Comparison of ENCODE assay signal across 23 mouse cellular contexts in genomic region chr2:179598886-179599285, GRCm38 (mm10).
DNase-seq lines count a peak whose midpoint lies in the region; ATAC-seq and TF ChIP-seq lines count a peak whose summit lies in the region.
"Had no signal": no experiment of that assay in that cellular context is flagged by ENCODE, and none has a peak within 500 bp of the region (broad histone marks: within the 10 kb centered on the region; RNA-seq: fewer than 3 reads in every experiment).

No protein-coding gene starts in this region.

- no peak for ATAC-seq in forebrain, embryonic 13.5 days
- no peak for ATAC-seq in forebrain, embryonic 11.5 days (replicated peaks; ENCODE audit: low FRiP score)
- ATAC-seq in forebrain, postnatal 0 days, result peak; percentile 63
- no peak for ATAC-seq in intestine, embryonic 16.5 days
- ATAC-seq: hindbrain, postnatal 0 days had no signal

- intact Hi-C loops in left cerebral cortex, postnatal 36 days (cut with DNase I), result no loop called here
- intact Hi-C loops in left cerebral cortex, adult 2 months (cut with DNase I), result no loop called here
- intact Hi-C loops in heart, postnatal 14 days (cut with DNase I), result no loop called here

- 78% methylated on average over 11 of the region's 11 CpGs for WGBS in forebrain, embryonic 13.5 days
- 84% methylated on average over 11 of the region's 11 CpGs for WGBS in forebrain, embryonic 11.5 days
- WGBS in forebrain, postnatal 0 days, result 57% methylated on average over 11 of the region's 11 CpGs
- WGBS in intestine, embryonic 16.5 days, result 86% methylated on average over 11 of the region's 11 CpGs

- H3K4me3 ChIP-seq in forebrain, embryonic 13.5 days, result no peak overlapping the region
- no peak overlapping the region for H3K4me3 ChIP-seq in forebrain, embryonic 11.5 days (ENCODE audit: low read depth, low read length)
- H3K4me3 ChIP-seq in left cerebral cortex, adult 2 months, result no peak overlapping the region
- H3K4me3 ChIP-seq in forebrain, postnatal 0 days (ENCODE audit: low read depth, low read length), result no peak overlapping the region
- no peak overlapping the region for H3K4me3 ChIP-seq in intestine, embryonic 16.5 days (ENCODE audit: low read length)
- H3K4me3 ChIP-seq: embryonic facial prominence, embryonic 12.5 days; erythroblast, embryonic 14.5 days; hindbrain, embryonic 10.5 days; myocyte had no signal

- TF ChIP-seq CTCF in left cerebral cortex, adult 2 months (IDR thresholded peaks at IDR 0.05), result no peak
- TF ChIP-seq CTCF in forebrain, postnatal 0 days (IDR thresholded peaks at IDR 0.05; ENCODE audit: low read depth), result no peak

- H3K9me3 ChIP-seq in forebrain, embryonic 13.5 days (replicated peaks), result no peaks in the 10 kb centered on the region
- no peaks in the 10 kb centered on the region for H3K9me3 ChIP-seq in forebrain, embryonic 11.5 days (ENCODE audit: control insufficient read depth, low read length)
- no peaks in the 10 kb centered on the region for H3K9me3 ChIP-seq in forebrain, postnatal 0 days (ENCODE audit: low read length)
- no peaks in the 10 kb centered on the region for H3K9me3 ChIP-seq in intestine, embryonic 16.5 days (ENCODE audit: control insufficient read depth, low read length)
- H3K9me3 ChIP-seq: embryonic facial prominence, embryonic 12.5 days; hindbrain, embryonic 10.5 days had no signal

- peak overlapping the region; percentile 16 for H3K27ac ChIP-seq in forebrain, embryonic 13.5 days
- H3K27ac ChIP-seq in forebrain, embryonic 11.5 days (ENCODE audit: low read depth, low read length), result no peak overlapping the region
- no peak overlapping the region for H3K27ac ChIP-seq in left cerebral cortex, adult 2 months
- H3K27ac ChIP-seq in forebrain, postnatal 0 days (ENCODE audit: low read depth, low read length), result 0 out of 2 replicates have a peak overlapping the region, but pooled peaks have one; percentile 29
- no peak overlapping the region for H3K27ac ChIP-seq in intestine, embryonic 16.5 days (ENCODE audit: low read length)
- H3K27ac ChIP-seq: embryonic facial prominence, embryonic 12.5 days; hindbrain, embryonic 10.5 days; hindbrain, postnatal 0 days had no signal

- peaks cover 3% of the 10 kb centered on the region; the same call in 1 of the 2 replicates for H3K36me3 ChIP-seq in forebrain, embryonic 13.5 days (ENCODE audit: poor library complexity, severe bottlenecking)
- H3K36me3 ChIP-seq in forebrain, embryonic 11.5 days (ENCODE audit: control insufficient read depth, insufficient read depth, low read length), result no peaks in the 10 kb centered on the region
- H3K36me3 ChIP-seq in forebrain, postnatal 0 days (ENCODE audit: insufficient read depth), result no peaks in the 10 kb centered on the region
- H3K36me3 ChIP-seq in intestine, embryonic 16.5 days (ENCODE audit: control insufficient read depth, insufficient read depth, low read length), result no peaks in the 10 kb centered on the region
- H3K36me3 ChIP-seq: embryonic facial prominence, embryonic 12.5 days; G1E; hindbrain, embryonic 10.5 days had no signal

- no peak overlapping the region for H3K9ac ChIP-seq in forebrain, embryonic 13.5 days
- H3K9ac ChIP-seq in forebrain, embryonic 11.5 days (ENCODE audit: low read length), result no peak overlapping the region
- no peak overlapping the region for H3K9ac ChIP-seq in forebrain, postnatal 0 days
- no peak overlapping the region for H3K9ac ChIP-seq in intestine, embryonic 16.5 days (ENCODE audit: low read depth, low read length)
- H3K9ac ChIP-seq: embryonic facial prominence, embryonic 12.5 days had no signal

- H3K4me1 ChIP-seq in forebrain, embryonic 13.5 days, result peaks cover 35% of the 10 kb centered on the region
- peaks cover 13% of the 10 kb centered on the region; the same call in 1 of the 2 replicates for H3K4me1 ChIP-seq in forebrain, embryonic 11.5 days (replicated peaks; ENCODE audit: control insufficient read depth, insufficient read depth, low read length)
- peaks cover 10% of the 10 kb centered on the region for H3K4me1 ChIP-seq in forebrain, postnatal 0 days (ENCODE audit: insufficient read depth)
- H3K4me1 ChIP-seq in intestine, embryonic 16.5 days (ENCODE audit: control insufficient read depth, insufficient read depth, low read length), result no peaks in the 10 kb centered on the region
- H3K4me1 ChIP-seq: embryonic facial prominence, embryonic 12.5 days had no signal

- H3K4me2 ChIP-seq in forebrain, embryonic 13.5 days, result no peak overlapping the region
- H3K4me2 ChIP-seq in forebrain, embryonic 11.5 days (ENCODE audit: low read depth, low read length, severe bottlenecking), result no peak overlapping the region
- no peak overlapping the region for H3K4me2 ChIP-seq in forebrain, postnatal 0 days (ENCODE audit: low read depth)
- H3K4me2 ChIP-seq in intestine, embryonic 16.5 days (ENCODE audit: low read depth, low read length), result no peak overlapping the region
- H3K4me2 ChIP-seq: embryonic facial prominence, embryonic 12.5 days; liver, embryonic 11.5 days had no signal

- DNase-seq in forebrain, embryonic 11.5 days (ENCODE audit: low spot score), result no peak
- DNase-seq in left cerebral cortex, postnatal 36 days (ENCODE audit: low spot score in 2 of 2), result peak; percentile 29 to 41
- DNase-seq in left cerebral cortex, adult 2 months (ENCODE audit: extremely low spot score in 1 of 2, low spot score in 2 of 2), result no peak
- DNase-seq in forebrain, postnatal 0 days, result peak; percentile 47
- peak; percentile 34 to 44 for DNase-seq in right cerebral cortex, postnatal 36 days (ENCODE audit: low spot score in 2 of 2)
- no peak for DNase-seq in heart, postnatal 14 days
- DNase-seq: adrenal gland, postnatal 36 days; cerebellum, adult 9-10 months; kidney, adult 11 months; kidney, postnatal 10 days; lung, adult 18-20 months; lung, postnatal 14 days; midbrain, embryonic 14.5 days; thymus, postnatal 36 days had no signal

- no peaks in the 10 kb centered on the region for H3K27me3 ChIP-seq in forebrain, embryonic 13.5 days
- no peaks in the 10 kb centered on the region for H3K27me3 ChIP-seq in forebrain, embryonic 11.5 days (ENCODE audit: control insufficient read depth, insufficient read depth, low read length)
- H3K27me3 ChIP-seq in forebrain, postnatal 0 days (ENCODE audit: insufficient read depth, low read length), result no peaks in the 10 kb centered on the region
- H3K27me3 ChIP-seq in intestine, embryonic 16.5 days (replicated peaks; ENCODE audit: control insufficient read depth, insufficient read depth, low read length), result no peaks in the 10 kb centered on the region

Comparison
In these comparisons a context has a peak if more than half of its experiments do, and no peak if none do; other contexts are left out.
1. H3K27ac ChIP-seq: peak in forebrain, embryonic 13.5 days (single experiment) and forebrain, postnatal 0 days (single experiment); none in forebrain, embryonic 11.5 days (single experiment), left cerebral cortex, adult 2 months (single experiment) and intestine, embryonic 16.5 days (single experiment).
2. DNase-seq: peak in left cerebral cortex, postnatal 36 days (2 of 2), forebrain, postnatal 0 days (single experiment) and right cerebral cortex, postnatal 36 days (2 of 2); none in forebrain, embryonic 11.5 days (single experiment), left cerebral cortex, adult 2 months (0 of 2) and heart, postnatal 14 days (0 of 2).